Mouse (Mus musculus) MEL (cell line): Measurements from ENCODE around the gene Cacna1c.

ENCODE experiments used
- CHD2 ChIP-seq: IDR thresholded peaks from 2 replicates; pipeline ENCODE4 v1.6.1; 2011; ENCODE audit warnings: low read length, improper control_type of control experiment
- CTCF ChIP-seq, 3 experiments: IDR thresholded peaks in 2 of 3; conservative IDR thresholded peaks in 1 of 3; 2 replicates each; pipeline ENCODE4 v1.5.1; 2011 to 2012; ENCODE audit warnings: low read length in 3 of 3, low read depth in 2 of 3, mild to moderate bottlenecking in 2 of 3, improper control_type of control experiment in 1 of 3, inconsistent platforms in 1 of 3, mixed read lengths in 1 of 3, moderate library complexity in 1 of 3; ENCODE audit not compliant: control insufficient read depth in 1 of 3, insufficient read depth in 1 of 3, poor library complexity in 1 of 3, severe bottlenecking in 1 of 3
- E2F4 ChIP-seq: IDR thresholded peaks from 2 replicates; pipeline ENCODE4 v1.6.1; 2011; ENCODE audit warnings: low read depth, low read length, improper control_type of control experiment, borderline replicate concordance
- ELF1 ChIP-seq: IDR thresholded peaks from 2 replicates; pipeline ENCODE4 v1.6.1; 2014; ENCODE audit warnings: low read depth, mild to moderate bottlenecking, inconsistent platforms, low read length, improper control_type of control experiment, moderate library complexity
- EP300 ChIP-seq, 2 experiments: IDR thresholded peaks; 2 replicates each; pipeline ENCODE4 v1.6.1; 2011; ENCODE audit warnings: improper control_type of control experiment in 2 of 2, low read length in 2 of 2, low read depth in 1 of 2, mild to moderate bottlenecking in 1 of 2
- ETS1 ChIP-seq: IDR thresholded peaks from 2 replicates; pipeline ENCODE4 v1.6.1; 2012; ENCODE audit warnings: low read depth, mild to moderate bottlenecking, inconsistent platforms, low read length, improper control_type of control experiment, moderate library complexity
- GATA1 ChIP-seq: IDR thresholded peaks from 2 replicates; pipeline ENCODE4 v1.6.1; 2011; ENCODE audit warnings: low read depth, low read length, improper control_type of control experiment
- HCFC1 ChIP-seq: IDR thresholded peaks from 2 replicates; pipeline ENCODE4 v1.6.1; 2012; ENCODE audit warnings: low read depth, mild to moderate bottlenecking, inconsistent platforms, low read length, improper control_type of control experiment, moderate library complexity
- MEF2A ChIP-seq: IDR thresholded peaks from 2 replicates; pipeline ENCODE4 v1.6.1; 2014; ENCODE audit warnings: low read depth, mild to moderate bottlenecking, inconsistent platforms, low read length, improper control_type of control experiment; ENCODE audit not compliant: poor library complexity, insufficient replicate concordance, severe bottlenecking; ENCODE audit errors: extremely low read depth
- NELFE ChIP-seq: IDR thresholded peaks from 2 replicates; pipeline ENCODE4 v1.6.1; 2011; ENCODE audit warnings: low read depth, low read length, improper control_type of control experiment
- POLR2A ChIP-seq, 2 experiments: IDR thresholded peaks; 2 replicates each; pipeline ENCODE4 v1.6.1; 2011 to 2012; ENCODE audit warnings: low read length in 2 of 2, mild to moderate bottlenecking in 2 of 2, control low read depth in 1 of 2, improper control_type of control experiment in 1 of 2, low read depth in 1 of 2, moderate library complexity in 1 of 2; ENCODE audit not compliant: control insufficient read depth in 1 of 2, insufficient read depth in 1 of 2, poor library complexity in 1 of 2
- ZKSCAN1 ChIP-seq: IDR thresholded peaks from 2 replicates; pipeline ENCODE4 v1.6.1; 2012; ENCODE audit warnings: low read depth, mild to moderate bottlenecking, inconsistent platforms, low read length, improper control_type of control experiment, moderate library complexity

GRCm38 (mm10) chr6:118731937-118732336, 464.3 kb downstream of the Cacna1c start:
- TF ChIP-seq NELFE (no peak), MEF2A (no peak), POLR2A (IDR thresholded peaks at IDR 0.05; ENCODE audit: control insufficient read depth in 1 of 2, insufficient read depth in 1 of 2, low read depth in 1 of 2, low read length in 2 of 2, poor library complexity in 1 of 2) (no peak), EP300 (IDR thresholded peaks at IDR 0.05; ENCODE audit: low read depth in 1 of 2, low read length in 2 of 2) (no peak), CHD2 (no peak), ELF1 (no peak), HCFC1 (no peak), ETS1 (no peak), CTCF (IDR thresholded peaks at IDR 0.05 in 2 of 3, conservative IDR thresholded peaks at IDR 0.05 in 1 of 3; ENCODE audit: control insufficient read depth in 1 of 3, insufficient read depth in 1 of 3, low read depth in 2 of 3, low read length in 3 of 3, poor library complexity in 1 of 3, severe bottlenecking in 1 of 3) (no peak), ZKSCAN1 (no peak), E2F4 (no peak), GATA1 (no peak)
